Comparison of ENCODE assay signal across 11 mouse cellular contexts in the genomic region with DNA sequence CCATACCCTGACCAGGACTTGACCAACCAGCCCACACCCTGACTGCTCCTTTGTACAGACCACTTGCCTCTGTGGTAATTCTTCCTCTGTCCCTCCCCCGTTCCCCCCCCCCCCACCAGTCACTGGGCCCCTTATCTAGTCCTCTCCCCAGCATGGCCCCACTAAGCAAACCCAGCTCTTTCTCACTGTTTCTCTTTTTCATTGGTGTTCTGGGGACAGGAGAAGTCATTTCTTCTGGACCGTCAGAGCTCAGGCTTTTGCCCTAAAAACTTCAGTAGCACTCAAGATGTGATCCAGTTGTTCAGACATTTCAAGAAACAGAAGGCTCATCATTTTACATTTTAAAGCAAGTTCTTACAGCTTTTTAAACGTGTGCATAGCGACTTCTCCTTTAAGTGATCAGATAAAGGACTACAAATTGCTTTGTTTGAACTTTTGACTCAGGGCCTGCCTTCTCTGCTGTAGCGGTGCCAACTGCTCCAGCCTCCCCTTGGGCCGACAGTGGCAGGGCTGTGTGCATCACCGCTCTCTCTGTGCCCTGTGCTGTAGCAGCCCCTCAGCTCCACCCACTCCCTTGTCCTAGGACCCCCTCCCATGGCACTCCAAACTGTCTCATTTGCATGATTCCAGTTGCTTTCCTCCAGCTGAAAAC. TPM values are rescaled to one million over a fixed set of nuclear protein-coding genes. Genes with fewer than 3 reads are reported as not detected.
DNase-seq lines count a peak whose midpoint lies in the region; ATAC-seq and TF ChIP-seq lines count a peak whose summit lies in the region.
"Had no signal": no experiment of that assay in that cellular context is flagged by ENCODE, and none has a peak within 500 bp of the region (broad histone marks: within the 10 kb centered on the region; RNA-seq: fewer than 3 reads in every experiment).

No protein-coding gene starts in this region.

- WGBS in heart, embryonic 11.5 days (ENCODE audit: insufficient replicate concordance), result 31% methylated on average over 7 of the region's 7 CpGs
- WGBS in liver, embryonic 11.5 days, result 13% methylated on average over 7 of the region's 7 CpGs

- no peak overlapping the region for H3K4me3 ChIP-seq in heart, embryonic 11.5 days (ENCODE audit: low read depth, low read length)
- peak overlapping the region; percentile 32 for H3K4me3 ChIP-seq in bone marrow macrophage, adult 2 months (ENCODE audit: insufficient read depth, low read length)
- peak overlapping the region; percentile 1; the same call in 1 of the 2 replicates for H3K4me3 ChIP-seq in liver, embryonic 11.5 days (ENCODE audit: low read depth, low read length)
- no peak overlapping the region for H3K4me3 ChIP-seq in left cerebral cortex, adult 2 months

- no peaks in the 10 kb centered on the region; the same call in 1 of the 2 replicates for H3K9me3 ChIP-seq in heart, embryonic 11.5 days (replicated peaks; ENCODE audit: control insufficient read depth, low read length)
- H3K9me3 ChIP-seq in liver, embryonic 11.5 days (ENCODE audit: control insufficient read depth, low read length), result no peaks in the 10 kb centered on the region

- DNase-seq in heart, adult 18-20 months, result no peak
- peak; percentile 68 for DNase-seq in 416B (ENCODE audit: low read depth)
- no peak for DNase-seq in liver, embryonic 11.5 days (ENCODE audit: low spot score)
- no peak for DNase-seq in embryo, embryonic 10 days (ENCODE audit: low spot score)
- no peak for DNase-seq in left cerebral cortex, adult 2 months (ENCODE audit: extremely low spot score in 1 of 2, low spot score in 2 of 2)
- DNase-seq: embryo, embryonic 11 days; lung, adult 2 months; retina, postnatal 1 day had no signal

- no peaks in the 10 kb centered on the region for H3K27me3 ChIP-seq in heart, embryonic 11.5 days (ENCODE audit: control insufficient read depth, insufficient read depth, low read length)
- H3K27me3 ChIP-seq in liver, embryonic 11.5 days (replicated peaks; ENCODE audit: control insufficient read depth, insufficient read depth, low read length), result no peaks in the 10 kb centered on the region

- H3K27ac ChIP-seq in heart, embryonic 11.5 days (ENCODE audit: low read depth, low read length), result peak overlapping the region; percentile 47; the same call in 1 of the 2 replicates
- H3K27ac ChIP-seq in bone marrow macrophage, adult 2 months (ENCODE audit: insufficient read depth, low read depth, low read length), result peak overlapping the region; percentile 96
- peak overlapping the region; percentile 98 for H3K27ac ChIP-seq in liver, embryonic 11.5 days (ENCODE audit: low read depth, low read length)
- no peak overlapping the region for H3K27ac ChIP-seq in left cerebral cortex, adult 2 months

- intact Hi-C loops in left cerebral cortex, adult 2 months (cut with DNase I), result no loop called here

- H3K4me2 ChIP-seq in heart, embryonic 11.5 days, result peak overlapping the region; percentile 33
- peak overlapping the region; percentile 56 for H3K4me2 ChIP-seq in liver, embryonic 11.5 days

- TF ChIP-seq POLR2A in bone marrow macrophage, adult 2 months (IDR thresholded peaks at IDR 0.05; ENCODE audit: borderline replicate concordance, low read depth, low read length), result no peak

- peak; percentile 74 for ATAC-seq in heart, embryonic 11.5 days (replicated peaks; ENCODE audit: insufficient number of reproducible peaks, low FRiP score, low TSS enrichment)
- peak; percentile 78 for ATAC-seq in liver, embryonic 11.5 days (replicated peaks; ENCODE audit: low FRiP score)
- no peak for ATAC-seq in CD4-positive, CD25-positive, alpha-beta regulatory T cell, adult 4 months

- H3K36me3 ChIP-seq in heart, embryonic 11.5 days (ENCODE audit: control insufficient read depth, insufficient read depth, low read length), result no peaks in the 10 kb centered on the region
- H3K36me3 ChIP-seq in liver, embryonic 11.5 days (ENCODE audit: control insufficient read depth, insufficient read depth, low read length), result no peaks in the 10 kb centered on the region

- peaks cover 18% of the 10 kb centered on the region for H3K4me1 ChIP-seq in heart, embryonic 11.5 days (ENCODE audit: control insufficient read depth, insufficient read depth, low read length)
- peaks cover 36% of the 10 kb centered on the region for H3K4me1 ChIP-seq in bone marrow macrophage, adult 2 months (ENCODE audit: control insufficient read depth, insufficient read depth, low read length)
- H3K4me1 ChIP-seq in liver, embryonic 11.5 days (replicated peaks; ENCODE audit: control insufficient read depth, insufficient read depth, low read length), result peaks cover 40% of the 10 kb centered on the region

- TF ChIP-seq CTCF in bone marrow macrophage, adult 2 months (IDR thresholded peaks at IDR 0.05; ENCODE audit: low read depth, low read length), result no peak
- no peak for TF ChIP-seq CTCF in left cerebral cortex, adult 2 months (IDR thresholded peaks at IDR 0.05)

- 0 out of 2 replicates have a peak overlapping the region, but pooled peaks have one; percentile 52 for H3K9ac ChIP-seq in heart, embryonic 11.5 days (ENCODE audit: low read depth, low read length)
- peak overlapping the region; percentile 65 for H3K9ac ChIP-seq in liver, embryonic 11.5 days (ENCODE audit: low read depth, low read length)

RNA-seq across cellular contexts. Expression of gene Wdr26, which starts 34.8 kb away (rescaled TPM):
- polyA plus RNA-seq in heart, embryonic 11.5 days (2014; fragmentation: Nextera tagmentation; extraction: Ambion mirVana), result 30.9 and 37.5 TPM in 2 replicates
- 10 to 100 TPM; 90.9 to 94.5 TPM for total RNA-seq in heart, adult 18-20 months (2021)
- polyA plus RNA-seq in bone marrow macrophage, adult 2 months (2012; ENCODE audit: insufficient read depth, insufficient read length, missing spikeins), result 226 and 227 TPM in 2 replicates
- polyA plus RNA-seq in liver, embryonic 11.5 days (2014; fragmentation: Nextera tagmentation; extraction: Ambion mirVana), result 33.8 and 40.0 TPM in 2 replicates
- polyA plus RNA-seq in CD4-positive, CD25-positive, alpha-beta regulatory T cell, adult 4 months (2017; shearing (Covaris generic)), result 10 to 100 TPM; 34.7 to 40.9 TPM
- total RNA-seq in left cerebral cortex, adult 2 months (2021), result 100 to 1,000 TPM; 105 to 110 TPM

Comparison
In these comparisons a context has a peak if more than half of its experiments do, and no peak if none do; other contexts are left out.
1. H3K4me3 ChIP-seq: peak in bone marrow macrophage, adult 2 months (single experiment) and liver, embryonic 11.5 days (single experiment); none in heart, embryonic 11.5 days (single experiment) and left cerebral cortex, adult 2 months (single experiment).